Mouse (Mus musculus): Measurements from ENCODE around the gene Notum. TPM values are rescaled to one million over a fixed set of nuclear protein-coding genes. Genes with fewer than 3 reads are reported as not detected.
"Not testable (repeated sequence)": the region's sequence is repeated elsewhere in the genome, so short reads cannot be mapped to it uniquely, and the experiment has no call there.

The Notum gene
- polyA plus RNA-seq, 1 experiment, result 0.43 TPM

GRCm38 (mm10) chr11:120684660-120685059, 23.7 kb upstream of the Notum start:
- Histone ChIP-seq H3K4me3 (ENCODE audit: insufficient read depth, poor library complexity, severe bottlenecking) (no peak overlapping the region), H3K36me3 (ENCODE audit: control insufficient read depth, insufficient read depth) (peaks cover 61% of the 10 kb centered on the region), H3K27me3 (ENCODE audit: control insufficient read depth, insufficient read depth, insufficient read length) (no peaks in the 10 kb centered on the region), H3K79me3 (ENCODE audit: low read depth) (peaks cover 7% of the 10 kb centered on the region), H3K79me2 (ENCODE audit: control insufficient read depth, insufficient read depth) (peaks cover 16% of the 10 kb centered on the region), H3ac (ENCODE audit: control insufficient read depth, insufficient read length, low read depth) (no peak overlapping the region)
- TF ChIP-seq MYOG (IDR thresholded peaks at IDR 0.05; ENCODE audit: control insufficient read depth, extremely low read depth, insufficient read length) (no peak), MYOD1 (IDR thresholded peaks at IDR 0.05; ENCODE audit: control insufficient read depth, insufficient read length, low read depth) (no peak), MAX (IDR thresholded peaks at IDR 0.05) (no peak), CTCF (IDR thresholded peaks at IDR 0.05; ENCODE audit: control insufficient read depth, insufficient read depth, insufficient read length) (no peak), FOSL1 (IDR thresholded peaks at IDR 0.05; ENCODE audit: insufficient read depth, low read length, poor library complexity, severe bottlenecking) (no peak), CEBPB (IDR thresholded peaks at IDR 0.05; ENCODE audit: low read depth) (no peak), USF1 (IDR thresholded peaks at IDR 0.05; ENCODE audit: low read depth) (no peak)

GRCm38 (mm10) chr11:120684086-120684485, 23.1 kb upstream of the Notum start:
- H3K36me3 ChIP-seq (ENCODE audit: control insufficient read depth, insufficient read depth), result peaks cover 61% of the 10 kb centered on the region
- H3ac ChIP-seq (ENCODE audit: control insufficient read depth, insufficient read length, low read depth), result no peak overlapping the region
- no peak overlapping the region for H3K4me3 ChIP-seq (ENCODE audit: insufficient read depth, poor library complexity, severe bottlenecking)
- H3K79me2 ChIP-seq (ENCODE audit: control insufficient read depth, insufficient read depth), result peaks cover 16% of the 10 kb centered on the region
- H3K79me3 ChIP-seq (ENCODE audit: low read depth), result peaks cover 7% of the 10 kb centered on the region
- no peaks in the 10 kb centered on the region for H3K27me3 ChIP-seq (ENCODE audit: control insufficient read depth, insufficient read depth, insufficient read length)
- TF ChIP-seq MAX (IDR thresholded peaks at IDR 0.05) (no peak), CEBPB (IDR thresholded peaks at IDR 0.05; ENCODE audit: low read depth) (no peak), CTCF (IDR thresholded peaks at IDR 0.05; ENCODE audit: control insufficient read depth, insufficient read depth, insufficient read length) (no peak), USF1 (IDR thresholded peaks at IDR 0.05; ENCODE audit: low read depth) (no peak), FOSL1 (IDR thresholded peaks at IDR 0.05; ENCODE audit: insufficient read depth, low read length, poor library complexity, severe bottlenecking) (no peak), MYOG (IDR thresholded peaks at IDR 0.05; ENCODE audit: control insufficient read depth, extremely low read depth, insufficient read length) (no peak)

- TF ChIP-seq MYOD1 (IDR thresholded peaks at IDR 0.05; ENCODE audit: control insufficient read depth, insufficient read length, low read depth), result no peak
- TF ChIP-seq MAX (IDR thresholded peaks at IDR 0.05), result peak; percentile 21
- H3K79me3 ChIP-seq (ENCODE audit: low read depth), result peaks cover 7% of the 10 kb centered on the region
- peaks cover 16% of the 10 kb centered on the region for H3K79me2 ChIP-seq (ENCODE audit: control insufficient read depth, insufficient read depth)
- H3K27me3 ChIP-seq (ENCODE audit: control insufficient read depth, insufficient read depth, insufficient read length), result no peaks in the 10 kb centered on the region
- H3K4me3 ChIP-seq (ENCODE audit: insufficient read depth, poor library complexity, severe bottlenecking), result no peak overlapping the region
- H3K36me3 ChIP-seq (ENCODE audit: control insufficient read depth, insufficient read depth), result peaks cover 61% of the 10 kb centered on the region
- H3ac ChIP-seq (ENCODE audit: control insufficient read depth, insufficient read length, low read depth), result no peak overlapping the region
Measured at GRCm38 (mm10) chr11:120683536-120683935, 22.6 kb upstream of the Notum start.

- no peak for TF ChIP-seq MYOG (IDR thresholded peaks at IDR 0.05; ENCODE audit: control insufficient read depth, extremely low read depth, insufficient read length)
- peak; percentile 69 for TF ChIP-seq CEBPB (IDR thresholded peaks at IDR 0.05; ENCODE audit: low read depth)
- no peak for TF ChIP-seq MYOD1 (IDR thresholded peaks at IDR 0.05; ENCODE audit: control insufficient read depth, insufficient read length, low read depth)
- TF ChIP-seq USF1 (IDR thresholded peaks at IDR 0.05; ENCODE audit: low read depth), result peak; percentile 28
- peak; percentile 86 for TF ChIP-seq MAX (IDR thresholded peaks at IDR 0.05)
- TF ChIP-seq FOSL1 (IDR thresholded peaks at IDR 0.05; ENCODE audit: insufficient read depth, low read length, poor library complexity, severe bottlenecking), result peak; percentile 44
- no peak for TF ChIP-seq CTCF (IDR thresholded peaks at IDR 0.05; ENCODE audit: control insufficient read depth, insufficient read depth, insufficient read length)
- peaks cover 63% of the 10 kb centered on the region for H3K36me3 ChIP-seq (ENCODE audit: control insufficient read depth, insufficient read depth)
- peaks cover 7% of the 10 kb centered on the region for H3K79me3 ChIP-seq (ENCODE audit: low read depth)
- peaks cover 16% of the 10 kb centered on the region for H3K79me2 ChIP-seq (ENCODE audit: control insufficient read depth, insufficient read depth)
- no peaks in the 10 kb centered on the region for H3K27me3 ChIP-seq (ENCODE audit: control insufficient read depth, insufficient read depth, insufficient read length)
- H3K4me3 ChIP-seq (ENCODE audit: insufficient read depth, poor library complexity, severe bottlenecking), result no peak overlapping the region
- no peak overlapping the region for H3ac ChIP-seq (ENCODE audit: control insufficient read depth, insufficient read length, low read depth)
Measured at GRCm38 (mm10) chr11:120682683-120683082, 21.7 kb upstream of the Notum start.

- H3K36me3 ChIP-seq (ENCODE audit: control insufficient read depth, insufficient read depth), result peaks cover 51% of the 10 kb centered on the region
- H3K79me2 ChIP-seq (ENCODE audit: control insufficient read depth, insufficient read depth), result peaks cover 38% of the 10 kb centered on the region
- peaks cover 5% of the 10 kb centered on the region for H3K79me3 ChIP-seq (ENCODE audit: low read depth)
- TF ChIP-seq FOSL1 (IDR thresholded peaks at IDR 0.05; ENCODE audit: insufficient read depth, low read length, poor library complexity, severe bottlenecking), result no peak
- no peak overlapping the region for H3ac ChIP-seq (ENCODE audit: control insufficient read depth, insufficient read length, low read depth)
- H3K4me3 ChIP-seq (ENCODE audit: insufficient read depth, poor library complexity, severe bottlenecking), result no peak overlapping the region
- no peaks in the 10 kb centered on the region for H3K27me3 ChIP-seq (ENCODE audit: control insufficient read depth, insufficient read depth, insufficient read length)
Measured at GRCm38 (mm10) chr11:120679909-120680308, 18.9 kb upstream of the Notum start.

GRCm38 (mm10) chr11:120676951-120677350, 16.0 kb upstream of the Notum start:
- peaks cover 37% of the 10 kb centered on the region for H3K79me2 ChIP-seq (ENCODE audit: control insufficient read depth, insufficient read depth)
- no peak overlapping the region for H3ac ChIP-seq (ENCODE audit: control insufficient read depth, insufficient read length, low read depth)
- no peak overlapping the region for H3K4me3 ChIP-seq (ENCODE audit: insufficient read depth, poor library complexity, severe bottlenecking)
- TF ChIP-seq MYOD1 (IDR thresholded peaks at IDR 0.05; ENCODE audit: control insufficient read depth, insufficient read length, low read depth) (no peak), USF1 (IDR thresholded peaks at IDR 0.05; ENCODE audit: low read depth) (no peak), MAX (IDR thresholded peaks at IDR 0.05) (no peak), FOSL1 (IDR thresholded peaks at IDR 0.05; ENCODE audit: insufficient read depth, low read length, poor library complexity, severe bottlenecking) (no peak), MYOG (IDR thresholded peaks at IDR 0.05; ENCODE audit: control insufficient read depth, extremely low read depth, insufficient read length) (no peak), CTCF (IDR thresholded peaks at IDR 0.05; ENCODE audit: control insufficient read depth, insufficient read depth, insufficient read length) (no peak), CEBPB (IDR thresholded peaks at IDR 0.05; ENCODE audit: low read depth) (no peak)
- H3K36me3 ChIP-seq (ENCODE audit: control insufficient read depth, insufficient read depth), result peaks cover 43% of the 10 kb centered on the region
- H3K27me3 ChIP-seq (ENCODE audit: control insufficient read depth, insufficient read depth, insufficient read length), result no peaks in the 10 kb centered on the region
- H3K79me3 ChIP-seq (ENCODE audit: low read depth), result no peaks in the 10 kb centered on the region

- H3K27me3 ChIP-seq (ENCODE audit: control insufficient read depth, insufficient read depth, insufficient read length); H3ac ChIP-seq (ENCODE audit: control insufficient read depth, insufficient read length, low read depth); H3K4me3 ChIP-seq (ENCODE audit: insufficient read depth, poor library complexity, severe bottlenecking); H3K79me3 ChIP-seq (ENCODE audit: low read depth): not testable (repeated sequence)
- peaks cover 37% of the 10 kb centered on the region for H3K79me2 ChIP-seq (ENCODE audit: control insufficient read depth, insufficient read depth)
- H3K36me3 ChIP-seq (ENCODE audit: control insufficient read depth, insufficient read depth), result peaks cover 40% of the 10 kb centered on the region
Measured at GRCm38 (mm10) chr11:120675875-120676274, 14.9 kb upstream of the Notum start.
